Mouse (Mus musculus) thymus, postnatal 36 days (tissue): Measurements from ENCODE around the gene Ifitm2.

Experiments
- DNase-seq, 2 experiments: peaks; one replicate each; pipeline ENCODE4 v3.0.0; 2022; ENCODE audit warnings: mixed read lengths in 2 of 2

The Ifitm2 gene

DNA sequence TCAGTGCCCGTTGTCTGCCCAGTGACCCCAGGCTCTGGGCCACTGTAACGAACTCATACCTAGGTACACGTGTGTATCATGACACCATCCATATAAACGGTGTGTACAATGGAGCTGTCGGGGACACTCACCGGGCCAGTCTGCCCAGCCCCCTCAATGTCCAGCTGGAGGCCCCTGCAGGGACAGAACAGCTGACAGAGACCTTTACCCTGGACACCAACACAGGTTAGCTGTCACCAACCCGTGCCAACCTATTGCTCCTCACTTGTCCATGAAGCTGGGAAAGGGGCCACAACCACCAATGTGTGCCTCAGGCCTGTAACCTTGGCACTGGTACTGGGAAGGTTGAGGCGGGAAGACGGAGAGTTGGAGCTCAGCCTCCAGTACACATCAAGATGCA is 13.4 kb downstream of the Ifitm2 start:
- no peak for DNase-seq

DNA sequence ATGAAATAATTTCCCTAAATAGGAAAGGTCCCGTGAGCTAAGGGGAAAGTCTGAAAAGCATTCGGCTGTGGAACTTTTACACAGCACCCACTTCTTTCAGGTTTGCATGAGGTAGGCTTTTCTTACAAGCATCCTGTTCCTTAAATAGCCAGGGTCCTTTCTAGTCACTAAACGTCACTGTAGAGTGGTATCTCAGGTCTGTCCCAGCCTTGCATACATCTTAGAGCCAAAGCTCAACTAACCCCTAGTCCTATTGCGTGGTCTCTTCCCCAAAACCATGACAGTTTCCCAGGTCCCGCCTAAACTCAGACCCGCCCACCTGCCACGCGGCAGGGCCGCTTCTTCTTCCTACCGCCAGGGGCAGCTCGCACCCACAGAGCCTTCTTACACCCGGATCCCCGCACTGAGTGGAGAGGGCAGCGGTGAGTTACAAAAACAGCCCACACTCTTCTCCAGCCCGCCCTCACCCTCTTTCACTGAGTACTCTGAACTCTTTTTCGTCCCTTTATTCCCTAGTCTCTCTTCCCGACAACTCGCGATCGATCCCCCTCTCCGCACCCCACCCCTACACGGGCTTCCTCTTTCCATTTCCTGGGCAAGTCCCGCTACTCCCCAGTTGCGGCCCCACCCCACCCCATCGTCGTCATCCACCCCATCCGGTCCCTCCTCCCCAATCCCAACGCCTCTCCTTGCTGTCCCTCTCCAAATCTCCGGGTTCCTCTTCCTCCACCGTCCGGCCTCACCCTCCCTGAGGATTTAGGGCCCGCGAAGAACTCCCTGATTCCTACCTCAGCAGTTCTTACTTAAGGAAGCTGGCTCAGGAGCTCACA is 14.3 kb downstream of the Ifitm2 start, which contains the start of gene Pgghg:
Gene Pgghg, plus strand, starts transcription at position 170 of the 830 bp plus-strand sequence.
- DNase-seq = peak; percentile 79 to 82

DNA sequence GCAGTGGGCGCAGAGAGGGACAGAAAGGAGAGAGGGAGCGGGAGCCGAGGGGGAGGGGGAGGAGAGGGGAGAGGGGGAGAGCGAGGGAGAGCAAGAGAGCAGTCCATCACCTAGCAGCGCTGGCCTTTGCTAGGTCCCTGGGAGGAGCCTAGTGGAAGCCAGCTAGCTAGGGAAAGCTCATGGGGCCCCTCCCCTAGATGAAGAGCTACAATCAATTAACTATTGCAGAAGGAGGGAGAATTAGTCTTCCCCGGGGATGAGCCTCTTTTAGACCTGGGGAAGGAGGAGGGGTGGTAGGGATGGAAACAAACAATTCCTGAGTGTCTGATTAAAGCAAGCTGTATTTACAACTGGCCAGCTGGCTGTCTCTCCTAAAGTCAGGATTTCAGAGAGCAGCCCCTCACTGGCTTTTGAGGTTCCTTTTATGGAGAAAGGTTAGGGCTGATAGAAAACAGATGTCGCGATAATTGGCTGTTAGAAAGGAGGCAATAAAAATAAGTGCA is 16.1 kb downstream of the Ifitm2 start:
- no peak for DNase-seq

GRCm38 (mm10) chr7:140938896-140939295 is 16.9 kb downstream of the Ifitm2 start:
- no peak for DNase-seq

- DNase-seq = peak in 1 of 2 experiments; percentile 22
These were observed 17.4 kb downstream of the Ifitm2 start for GRCm38 (mm10) chr7:140938436-140938835.

DNA sequence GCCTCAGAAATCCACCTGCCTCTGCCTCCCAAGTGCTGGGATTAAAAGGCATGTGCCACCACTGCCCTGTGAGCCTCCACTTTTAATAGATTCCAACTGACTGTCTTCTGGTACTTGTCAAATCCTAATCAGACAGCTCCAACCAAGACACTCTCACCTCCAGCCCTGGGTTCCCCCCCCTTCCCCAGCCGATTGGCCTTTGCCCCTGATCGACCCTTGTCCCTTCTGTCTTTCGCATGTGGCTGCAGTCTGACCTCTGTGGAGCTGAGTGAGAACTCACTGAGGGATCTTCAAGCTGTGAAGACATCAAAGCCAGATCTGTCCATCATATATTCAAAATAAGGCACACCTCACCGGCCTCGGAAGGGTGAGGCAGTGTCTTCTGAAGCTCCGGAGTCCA is 28.6 kb downstream of the Ifitm2 start:
- DNase-seq = no peak

- DNase-seq = no peak
These were observed 32.6 kb downstream of the Ifitm2 start for GRCm38 (mm10) chr7:140923070-140923775.

DNA sequence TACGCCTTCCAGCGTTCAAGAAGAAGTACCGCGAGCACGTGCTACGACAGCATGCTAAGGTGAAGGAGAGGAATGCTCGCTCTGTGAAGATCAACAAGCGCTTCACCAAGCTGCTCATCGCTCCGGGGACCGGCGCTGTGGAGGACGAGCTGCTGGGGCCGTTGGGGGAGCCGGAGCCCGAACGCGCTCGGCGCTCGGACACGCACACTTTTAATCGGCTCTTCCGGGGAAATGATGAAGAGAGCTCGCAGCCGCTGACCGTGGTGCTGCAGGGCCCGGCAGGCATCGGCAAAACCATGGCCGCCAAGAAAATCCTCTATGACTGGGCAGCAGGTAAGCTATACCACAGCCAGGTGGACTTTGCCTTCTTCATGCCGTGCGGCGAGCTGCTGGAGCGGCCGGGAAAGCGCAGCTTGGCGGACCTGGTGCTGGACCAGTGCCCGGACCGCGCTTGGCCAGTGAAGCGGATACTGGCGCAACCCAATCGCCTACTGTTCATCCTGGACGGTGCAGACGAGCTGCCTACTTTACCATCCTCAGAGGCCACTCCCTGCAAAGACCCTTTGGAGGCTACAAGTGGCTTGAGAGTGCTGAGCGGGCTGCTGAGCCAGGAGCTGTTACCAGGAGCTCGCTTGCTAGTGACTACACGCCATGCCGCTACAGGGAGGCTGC is 33.3 kb downstream of the Ifitm2 start:
- no peak for DNase-seq

GRCm38 (mm10) chr7:140921225-140921975 is 34.4 kb downstream of the Ifitm2 start:
- no peak for DNase-seq

GRCm38 (mm10) chr7:140920418-140921029 is 35.3 kb downstream of the Ifitm2 start, which contains the start of gene Nlrp6:
Nlrp6 (plus strand) TSS chr7:140920902.
- no peak for DNase-seq

GRCm38 (mm10) chr7:140919911-140920310 is 35.9 kb downstream of the Ifitm2 start:
- DNase-seq = no peak

DNA sequence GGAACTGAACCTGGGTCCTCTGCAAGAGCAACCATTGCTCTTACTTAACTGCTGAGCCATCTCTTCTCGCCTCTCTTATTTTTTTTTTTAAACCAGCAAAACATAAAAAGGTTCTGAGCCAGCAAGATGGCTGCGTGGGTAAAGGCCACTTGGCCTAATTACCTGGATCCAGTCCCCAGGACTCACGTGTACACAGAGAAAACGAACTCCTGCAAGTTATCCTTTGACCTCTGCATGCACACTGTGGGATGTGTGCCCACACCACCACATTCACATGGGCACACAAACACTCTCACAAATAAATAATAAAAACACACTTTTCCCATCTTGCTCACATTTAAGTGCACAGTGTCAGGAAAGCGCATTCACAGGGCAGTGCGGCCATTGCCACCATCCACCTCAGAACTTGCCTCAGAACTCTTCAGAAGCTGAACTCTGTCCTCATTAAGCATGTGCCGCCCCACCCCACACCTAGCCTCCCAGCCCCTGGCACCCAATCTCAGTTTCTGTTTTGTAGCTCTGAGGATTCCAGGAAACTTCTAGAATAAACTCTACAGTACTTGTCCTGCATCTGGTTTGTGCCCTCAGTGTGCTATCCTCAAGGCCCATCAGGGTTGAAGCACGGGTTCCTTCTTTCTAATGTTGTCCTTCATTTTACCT is 41.6 kb downstream of the Ifitm2 start:
- no peak for DNase-seq

- DNase-seq = no peak
These were observed 42.8 kb downstream of the Ifitm2 start for GRCm38 (mm10) chr7:140912846-140913482.

DNA sequence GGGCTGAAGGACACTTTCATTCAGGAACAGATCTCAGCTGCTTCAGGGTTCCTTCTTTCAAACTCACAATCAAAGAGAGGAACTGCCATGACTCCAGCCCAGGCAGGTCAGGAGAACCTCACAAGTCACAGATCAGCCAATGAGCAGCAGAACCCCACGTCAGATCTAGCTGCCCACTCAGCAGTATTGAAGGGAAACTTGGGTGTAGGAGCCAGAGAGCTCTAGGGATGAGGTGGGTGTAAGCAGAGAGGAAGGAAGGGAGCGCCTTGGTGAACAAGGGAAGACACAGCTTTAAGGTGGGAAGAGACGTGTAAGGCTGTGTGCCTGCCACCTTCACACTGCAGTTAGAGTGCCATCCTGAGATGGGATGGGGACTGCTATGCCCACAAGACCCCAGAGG is 43.5 kb downstream of the Ifitm2 start:
- no peak for DNase-seq

GRCm38 (mm10) chr7:140908634-140909107 is 47.1 kb downstream of the Ifitm2 start:
- peak; percentile 73 to 77 for DNase-seq

GRCm38 (mm10) chr7:140908181-140908580 is 47.6 kb downstream of the Ifitm2 start:
- no peak for DNase-seq

GRCm38 (mm10) chr7:140907697-140908096 is 48.1 kb downstream of the Ifitm2 start:
- no peak for DNase-seq

DNA sequence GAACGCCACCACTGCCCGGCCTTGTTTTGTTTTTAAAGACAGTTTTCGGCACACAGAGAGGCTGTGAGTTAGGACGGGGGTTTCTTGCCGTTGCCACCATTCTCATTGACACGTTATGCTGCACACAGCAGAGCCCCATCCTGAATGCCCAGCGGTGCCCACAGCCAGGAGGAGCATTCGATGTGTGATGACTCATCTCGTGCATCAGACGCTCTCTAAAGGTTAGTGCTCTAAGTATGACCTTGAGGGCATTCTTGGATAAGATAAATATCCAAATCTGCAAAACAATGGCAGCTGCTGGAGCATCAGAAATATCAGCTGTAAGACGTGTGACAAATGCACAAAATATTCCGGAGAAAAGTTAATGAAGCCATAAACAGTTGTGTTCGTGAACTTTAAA is 48.7 kb downstream of the Ifitm2 start:
- DNase-seq = no peak

DNA sequence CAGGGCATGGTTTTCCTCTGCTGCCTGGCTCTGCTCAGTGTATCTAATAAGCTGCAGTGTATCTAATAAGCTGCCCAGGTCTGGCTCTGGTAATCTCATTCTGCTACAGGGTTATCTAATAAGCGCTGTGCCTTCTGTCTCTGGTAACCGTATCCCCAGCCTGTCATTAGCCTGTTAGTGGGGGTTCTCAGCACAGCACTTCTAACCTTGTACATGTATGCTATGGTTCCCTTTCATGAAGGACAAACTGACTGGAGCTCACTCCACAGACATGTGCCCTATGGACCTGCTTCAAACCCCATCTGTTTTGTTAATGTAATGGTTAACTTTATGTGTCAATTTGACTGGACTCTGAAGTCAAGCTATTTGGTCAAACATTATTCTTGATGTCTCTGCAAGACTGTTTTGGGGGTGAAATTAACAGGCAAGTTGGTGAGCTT is 50.1 kb downstream of the Ifitm2 start:
- DNase-seq = no peak
